Mouse (Mus musculus): ENCODE measurements around the gene March7. TPM values are rescaled to one million over a fixed set of nuclear protein-coding genes. Genes with fewer than 3 reads are reported as not detected.

Gene March7
- polyA plus RNA-seq, 1 experiment, result 4.7 TPM

GRCm38 (mm10) chr2:60256751-60257150 lies 47.1 kb downstream of the March7 start:
- no peak for TF ChIP-seq GATA1 (IDR thresholded peaks at IDR 0.05; ENCODE audit: low read length)

DNA sequence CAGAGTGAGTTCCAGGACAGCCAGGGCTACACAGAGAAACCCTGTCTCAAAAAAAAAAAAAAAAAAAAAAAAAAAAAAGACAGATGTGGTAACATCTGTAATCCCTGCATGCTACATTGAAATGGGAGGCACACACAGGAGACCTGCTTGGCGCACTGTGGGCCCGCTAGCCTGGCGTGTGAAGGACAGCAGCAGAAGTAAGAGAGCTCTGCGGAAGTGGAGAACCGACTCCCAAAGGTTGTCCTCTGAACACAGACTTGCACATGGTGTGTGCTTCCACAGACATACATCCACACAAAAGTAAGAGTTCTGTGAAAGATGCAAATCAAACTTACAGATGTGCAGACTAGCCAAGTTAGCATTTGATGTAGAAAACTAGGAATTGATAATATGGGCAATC lies 49.5 kb downstream of the March7 start:
- no peak for TF ChIP-seq GATA1 (IDR thresholded peaks at IDR 0.05; ENCODE audit: low read length)

- no peak for TF ChIP-seq GATA1 (IDR thresholded peaks at IDR 0.05; ENCODE audit: low read length)
These were observed 51.1 kb downstream of the March7 start for GRCm38 (mm10) chr2:60260621-60261350.

DNA sequence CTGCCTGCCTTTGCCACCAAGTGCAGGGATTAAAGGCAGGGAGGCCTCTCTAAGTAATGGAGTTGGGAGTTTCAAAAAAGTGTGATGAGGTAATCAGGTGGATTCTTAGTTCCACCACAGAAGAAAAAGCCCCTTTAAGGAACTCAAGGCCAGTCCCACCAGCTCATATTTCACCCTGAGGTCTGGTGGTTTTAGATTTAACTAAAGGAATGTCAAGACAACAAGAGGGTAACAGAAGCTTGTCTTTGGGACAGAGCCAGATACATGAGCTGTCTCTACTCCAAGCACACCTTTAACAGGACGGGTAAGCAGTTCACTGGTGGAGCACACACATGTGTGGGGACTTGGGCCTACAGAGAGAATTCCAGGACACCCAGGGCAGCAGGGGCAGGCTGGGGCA lies 57.9 kb downstream of the March7 start:
- no peak for TF ChIP-seq GATA1 (IDR thresholded peaks at IDR 0.05; ENCODE audit: low read length)

DNA sequence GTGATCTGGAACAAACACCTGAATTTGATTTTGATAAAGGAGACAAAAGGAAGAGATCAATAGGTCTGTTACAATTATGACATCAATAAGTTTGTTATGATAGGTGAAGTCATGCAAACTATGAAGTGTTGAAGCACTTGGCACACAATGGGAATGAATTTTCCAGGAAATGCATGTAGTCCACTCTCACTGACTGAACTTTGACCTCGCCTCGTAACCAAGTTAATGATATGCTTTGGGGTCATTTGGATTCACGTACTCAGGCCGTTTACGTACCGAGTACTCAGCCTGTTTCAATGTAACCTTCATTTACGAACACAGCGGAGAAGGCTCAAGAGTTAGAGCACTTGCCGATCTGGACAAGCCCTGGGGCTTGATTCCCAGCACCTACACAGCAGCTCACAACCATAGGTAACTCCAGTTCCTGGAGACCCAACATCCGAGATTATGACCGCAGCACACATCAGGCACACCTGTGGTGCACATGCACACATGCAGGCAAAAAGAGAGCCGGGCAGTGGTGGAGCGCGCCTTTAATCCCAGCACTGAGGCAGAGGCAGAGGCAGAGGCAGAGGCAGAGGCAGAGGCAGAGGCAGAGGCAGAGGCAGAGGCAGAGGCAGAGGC lies 60.3 kb downstream of the March7 start:
- TF ChIP-seq GATA1 (IDR thresholded peaks at IDR 0.05; ENCODE audit: low read length), result no peak

DNA sequence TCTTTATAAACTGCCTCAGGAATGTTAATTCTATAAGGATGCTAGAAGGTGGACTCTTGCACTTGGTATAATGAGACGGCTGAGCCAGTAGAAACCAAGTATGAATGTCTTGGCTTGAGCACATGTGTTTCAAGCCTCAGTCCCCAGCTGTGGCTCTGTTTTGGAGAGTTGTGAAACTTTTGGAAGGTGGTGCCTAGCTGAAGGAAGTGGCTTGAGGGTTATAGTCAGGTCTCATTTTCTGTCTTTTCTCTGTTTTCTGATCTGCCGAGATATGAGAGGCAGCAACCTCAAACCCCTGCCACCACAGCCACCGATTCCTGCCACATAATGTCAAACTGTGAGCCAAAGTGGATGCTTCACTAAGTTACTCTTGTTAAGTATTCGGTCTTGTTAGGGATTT lies 68.9 kb downstream of the March7 start:
- TF ChIP-seq GATA1 (IDR thresholded peaks at IDR 0.05; ENCODE audit: low read length), result no peak

DNA sequence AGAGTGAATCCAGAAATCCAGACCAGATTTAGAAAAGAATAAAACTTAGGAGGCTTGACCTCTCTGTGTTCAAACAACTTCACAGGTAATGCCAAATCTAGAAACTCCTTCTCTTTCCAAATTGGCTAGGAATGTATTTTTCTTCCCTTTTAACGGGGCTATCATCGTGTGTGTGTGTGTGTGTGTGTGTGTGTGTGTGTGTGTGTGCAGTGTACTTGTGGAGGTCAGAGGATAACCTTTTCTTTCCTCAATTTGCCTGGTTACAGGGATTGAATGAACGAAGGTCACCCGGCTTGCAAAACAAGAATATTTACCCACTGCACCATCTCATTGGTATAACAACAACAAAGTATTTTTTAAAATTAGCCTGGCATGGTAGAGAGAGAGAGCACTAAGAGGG lies 72.9 kb downstream of the March7 start:
- no peak for TF ChIP-seq GATA1 (IDR thresholded peaks at IDR 0.05; ENCODE audit: low read length)

GRCm38 (mm10) chr2:60283208-60283750 lies 73.6 kb downstream of the March7 start:
- TF ChIP-seq GATA1 (IDR thresholded peaks at IDR 0.05; ENCODE audit: low read length), result no peak

DNA sequence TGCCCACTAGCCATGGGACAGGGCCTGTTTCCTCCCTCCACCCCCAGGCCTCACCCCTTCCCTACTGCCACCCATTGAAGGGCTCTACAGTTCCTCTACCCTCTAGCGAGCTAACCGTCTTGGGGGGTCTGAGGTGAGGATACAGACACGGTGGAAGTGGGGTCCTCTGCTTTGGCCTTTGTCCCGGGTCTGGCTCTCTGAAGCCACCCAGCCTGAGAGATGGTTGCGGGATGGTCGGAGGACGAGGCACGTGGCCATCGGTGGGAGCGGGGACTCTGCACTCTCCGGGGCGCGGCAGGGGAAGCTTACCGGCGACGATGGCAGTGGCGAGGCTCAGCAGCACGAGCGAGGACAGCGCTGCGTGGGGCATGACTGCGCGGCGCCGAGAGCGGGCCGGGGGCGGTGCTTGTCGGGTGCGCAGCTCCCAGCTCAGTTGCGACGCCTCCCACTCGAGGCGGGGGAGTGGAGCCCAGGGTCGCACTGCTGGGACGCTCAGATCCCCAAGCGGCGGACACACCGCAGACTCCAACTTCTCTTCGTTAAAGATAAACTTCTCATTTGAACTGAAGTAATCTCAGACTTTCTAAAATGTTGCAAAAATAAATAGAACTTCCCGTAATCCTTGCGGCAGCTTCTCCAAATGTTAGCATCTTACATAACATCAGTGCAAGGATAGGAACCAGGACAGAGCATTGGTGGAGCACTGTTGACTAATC lies 74.2 kb downstream of the March7 start:
- no peak for TF ChIP-seq GATA1 (IDR thresholded peaks at IDR 0.05; ENCODE audit: low read length)

DNA sequence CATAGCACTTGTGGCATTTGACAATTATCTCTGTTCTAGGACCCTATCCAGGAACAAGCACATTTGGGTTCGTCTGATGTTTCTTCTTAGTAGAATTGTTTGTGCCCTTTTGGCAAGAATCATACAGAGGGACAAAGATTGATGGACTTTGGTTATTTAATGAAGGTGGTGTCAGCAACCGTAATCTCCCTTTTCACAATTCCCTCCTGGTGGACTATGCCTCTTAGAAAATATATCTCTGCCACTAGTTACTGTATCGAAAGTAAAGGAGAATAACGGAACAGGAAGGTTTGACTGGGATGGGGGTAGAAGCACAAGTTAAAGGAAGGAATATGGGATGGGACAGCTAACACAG lies 74.8 kb downstream of the March7 start, which contains the start of gene Cd302:
Cd302 (minus strand) TSS at position 22 of the 355 bp plus-strand sequence.
- TF ChIP-seq GATA1 (IDR thresholded peaks at IDR 0.05; ENCODE audit: low read length), result no peak

DNA sequence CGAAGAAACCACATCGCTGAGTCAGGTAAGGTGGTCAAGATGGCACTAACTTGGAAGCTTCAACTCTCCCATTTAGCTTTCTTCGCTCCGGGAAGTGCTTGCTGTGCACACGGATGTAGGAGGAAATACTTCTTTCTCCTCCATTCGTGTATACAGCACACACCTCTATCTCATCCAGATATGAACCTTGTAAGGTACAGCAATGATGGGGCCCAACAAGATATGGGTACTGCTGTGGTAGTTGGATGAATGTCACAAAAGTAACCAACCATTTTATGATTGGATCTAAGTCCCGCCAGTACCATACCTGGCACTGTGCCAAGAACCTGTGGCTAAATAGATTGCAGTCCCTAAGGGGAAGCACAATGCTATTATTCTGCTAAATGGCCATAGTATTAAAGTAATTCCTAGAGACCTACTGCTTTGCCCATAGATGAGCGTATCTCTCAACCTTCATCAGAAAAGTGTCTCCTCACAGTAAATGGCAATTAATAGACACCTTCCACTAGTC lies 75.5 kb downstream of the March7 start:
- no peak for TF ChIP-seq GATA1 (IDR thresholded peaks at IDR 0.05; ENCODE audit: low read length)

DNA sequence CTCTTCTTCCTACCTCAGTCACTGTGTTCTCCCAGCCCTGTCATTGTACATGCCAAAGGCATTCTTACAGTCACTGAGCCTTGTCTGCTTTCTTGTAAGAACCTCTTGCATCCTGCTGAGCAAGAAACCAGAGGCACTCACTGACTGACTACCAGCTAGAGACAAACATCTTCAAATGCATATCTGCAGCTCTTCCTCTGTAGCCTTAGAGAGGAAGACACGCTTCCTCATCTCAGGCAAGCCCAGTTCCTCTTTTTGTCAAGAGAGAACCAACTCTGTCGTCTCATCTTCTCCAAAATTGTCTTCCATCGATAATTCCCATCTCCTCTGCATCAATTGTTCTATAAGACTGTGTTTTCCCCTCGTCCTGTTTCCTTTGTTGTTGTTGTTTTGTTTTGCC lies 78.9 kb downstream of the March7 start:
- no peak for TF ChIP-seq GATA1 (IDR thresholded peaks at IDR 0.05; ENCODE audit: low read length)

DNA sequence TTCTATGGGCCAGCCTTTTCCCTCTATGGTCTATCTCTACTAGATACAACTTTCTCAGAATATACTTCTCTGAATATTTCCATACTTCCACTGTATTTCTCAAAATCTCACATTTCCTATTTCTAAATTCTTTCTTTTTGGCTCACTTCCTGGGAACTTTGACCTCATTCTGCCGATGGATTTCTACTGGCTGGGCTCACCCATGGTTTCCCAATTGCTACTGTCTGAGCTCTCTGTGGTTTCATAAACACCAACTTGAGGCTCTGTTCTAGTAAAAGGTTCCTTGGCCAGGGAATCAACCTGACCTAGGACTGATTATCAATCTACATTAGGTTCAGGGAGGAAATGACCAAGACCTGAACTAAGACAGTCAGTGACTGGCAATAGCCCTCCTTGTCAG lies 79.8 kb downstream of the March7 start:
- no peak for TF ChIP-seq GATA1 (IDR thresholded peaks at IDR 0.05; ENCODE audit: low read length)

GRCm38 (mm10) chr2:60291381-60291780 lies 81.7 kb downstream of the March7 start:
- no peak for TF ChIP-seq GATA1 (IDR thresholded peaks at IDR 0.05; ENCODE audit: low read length)

GRCm38 (mm10) chr2:60298266-60298665 lies 88.6 kb downstream of the March7 start:
- TF ChIP-seq GATA1 (IDR thresholded peaks at IDR 0.05; ENCODE audit: low read length), result no peak

- TF ChIP-seq GATA1 (IDR thresholded peaks at IDR 0.05; ENCODE audit: low read length), result no peak
These were observed 89.6 kb downstream of the March7 start for GRCm38 (mm10) chr2:60299323-60299722.

Other genes with a start within 250 kb of the March7 start
- 12.6 and 16.4 TPM in 2 replicates for gene Baz2b, start within 50 bp of the March7 start, polyA plus RNA-seq (2012)
- gene Cd302, start 74.6 kb downstream of the March7 start, polyA plus RNA-seq (2012), result not detected in 2 replicates
- 0.54 and 0.69 TPM in 2 replicates for gene Ly75, start 173.4 kb downstream of the March7 start, polyA plus RNA-seq (2012)

All from G1E-ER4 (cell line).